Mouse (Mus musculus) liver, adult 2 months (tissue): Measurements from ENCODE around the gene Creb1. TPM values are rescaled to one million over a fixed set of nuclear protein-coding genes. Genes with fewer than 3 reads are reported as not detected.

Source experiments
- DNase-seq: peaks from one replicate; pipeline ENCODE4 v3.0.0-alpha.2; 2011; ENCODE audit warnings: low read depth, low spot score; ENCODE audit errors: extremely low read depth
- H3K27ac ChIP-seq: fragments of 200-500 bp; replicated peaks from 2 replicates; pipeline ENCODE4 v1.5.1; 2012; ENCODE audit warnings: low read depth, mild to moderate bottlenecking, control low read depth, inconsistent platforms, low read length; ENCODE audit not compliant: insufficient read depth
- H3K27me3 ChIP-seq: fragments of 200-500 bp; 2 replicates; pipeline ENCODE4 v1.6.1; 2012; ENCODE audit warnings: mild to moderate bottlenecking, moderate library complexity, low read length, inconsistent platforms; ENCODE audit not compliant: control insufficient read depth, insufficient read depth
- H3K36me3 ChIP-seq: fragments of 200-500 bp; 2 replicates; pipeline ENCODE4 v1.6.1; 2012; ENCODE audit warnings: low read length, inconsistent platforms; ENCODE audit not compliant: control insufficient read depth, insufficient read depth
- H3K4me1 ChIP-seq: fragments of 200-500 bp; 2 replicates; pipeline ENCODE4 v1.6.1; 2011; ENCODE audit warnings: low read length; ENCODE audit not compliant: control insufficient read depth, insufficient read depth
- H3K4me3 ChIP-seq: fragments of 200-500 bp; 2 replicates; pipeline ENCODE4 v1.5.1; 2011; ENCODE audit warnings: low read depth, mild to moderate bottlenecking, control low read depth, low read length, moderate library complexity; ENCODE audit not compliant: insufficient read depth
- H3K79me2 ChIP-seq: fragments of 200-500 bp; 2 replicates; pipeline ENCODE4 v1.6.1; 2012; ENCODE audit warnings: inconsistent platforms, mild to moderate bottlenecking, low read length, moderate library complexity; ENCODE audit not compliant: control insufficient read depth, insufficient read depth
- H3K9ac ChIP-seq: fragments of 200-500 bp; 2 replicates; pipeline ENCODE4 v1.6.1; 2012; ENCODE audit warnings: low read depth, mild to moderate bottlenecking, control low read depth, inconsistent platforms, low read length
- CTCF ChIP-seq: fragments of 200-500 bp; IDR thresholded peaks from 2 replicates; pipeline ENCODE4 v1.5.1; 2011; ENCODE audit warnings: low read depth, low read length, control low read depth
- POLR2A ChIP-seq: fragments of 200-500 bp; IDR thresholded peaks from 2 replicates; pipeline ENCODE4 v1.6.1; 2011; ENCODE audit warnings: low read length, control low read depth; ENCODE audit not compliant: insufficient read depth; ENCODE audit errors: extremely low read depth
- WGBS: fragments of 180-500 bp; shearing (Covaris S2); methylation state at CpG from one replicate; pipeline ENCODE4 v1.1.7; 2018; 5-methylcytosine and 5-hydroxymethylcytosine counted together
- polyA plus RNA-seq: library from polyadenylated mRNA; depleted of rRNA; stranded (reverse); fragments of >200 nt; gene quantifications from 2 replicates; pipeline ENCODE4 v1.2.3, GENCODE M21; 2012
- total RNA-seq: library from RNA; depleted of rRNA; stranded (reverse); fragments of >200 nt; gene quantifications from 2 replicates; pipeline ENCODE4 v1.2.3, GENCODE M21; 2014

Creb1 gene
- total and polyA plus RNA-seq, 2 experiments = 4.8 to 14.3 TPM

GRCm38 (mm10) chr1:64603381-64603780 is 70.9 kb downstream of the Creb1 start:
- Histone ChIP-seq H3K27ac (no peak overlapping the region), H3K27me3 (no peaks in the 10 kb centered on the region), H3K36me3 (peaks cover 30% of the 10 kb centered on the region), H3K4me3 (no peak overlapping the region), H3K9ac (no peak overlapping the region), H3K79me2 (no peaks in the 10 kb centered on the region), H3K4me1 (no peaks in the 10 kb centered on the region)
- DNase-seq = no peak
- WGBS = 85% methylated on average over 5 of the region's 5 CpGs
- TF ChIP-seq POLR2A = no peak
- no peak for TF ChIP-seq CTCF

GRCm38 (mm10) chr1:64609145-64609544 is 76.7 kb downstream of the Creb1 start:
- H3K27me3 ChIP-seq = no peaks in the 10 kb centered on the region
- no peaks in the 10 kb centered on the region for H3K4me1 ChIP-seq
- no peak overlapping the region for H3K27ac ChIP-seq
- TF ChIP-seq CTCF = no peak
- no peak for TF ChIP-seq POLR2A
- H3K4me3 ChIP-seq = no peak overlapping the region
- H3K79me2 ChIP-seq = no peaks in the 10 kb centered on the region; the same call in 1 of the 2 replicates
- H3K36me3 ChIP-seq = peaks cover 22% of the 10 kb centered on the region
- H3K9ac ChIP-seq = no peak overlapping the region
- 88% methylated on average over 4 of the region's 4 CpGs for WGBS
- DNase-seq = no peak

- Histone ChIP-seq H3K27ac (no peak overlapping the region), H3K27me3 (no peaks in the 10 kb centered on the region), H3K9ac (no peak overlapping the region), H3K4me1 (no peaks in the 10 kb centered on the region), H3K4me3 (no peak overlapping the region), H3K36me3 (peaks cover 18% of the 10 kb centered on the region), H3K79me2 (no peaks in the 10 kb centered on the region; the same call in 1 of the 2 replicates)
- no peak for DNase-seq
- 90% methylated on average over 9 of the region's 9 CpGs for WGBS
- TF ChIP-seq CTCF = no peak
- no peak for TF ChIP-seq POLR2A
Observed at GRCm38 (mm10) chr1:64609976-64610375, 77.5 kb downstream of the Creb1 start.

GRCm38 (mm10) chr1:64614311-64614710 is 81.9 kb downstream of the Creb1 start:
- H3K27ac ChIP-seq = no peak overlapping the region
- peaks cover 1% of the 10 kb centered on the region; the same call in 1 of the 2 replicates for H3K4me1 ChIP-seq
- no peak overlapping the region for H3K9ac ChIP-seq
- peaks cover 4% of the 10 kb centered on the region; the same call in 1 of the 2 replicates for H3K36me3 ChIP-seq
- WGBS = 85% methylated on average over 9 of the region's 9 CpGs
- H3K27me3 ChIP-seq = no peaks in the 10 kb centered on the region
- no peaks in the 10 kb centered on the region; the same call in 1 of the 2 replicates for H3K79me2 ChIP-seq
- H3K4me3 ChIP-seq = no peak overlapping the region
- TF ChIP-seq CTCF (no peak), POLR2A (no peak)
- DNase-seq = no peak

GRCm38 (mm10) chr1:64614801-64615345 is 82.4 kb downstream of the Creb1 start:
- Histone ChIP-seq H3K9ac (no peak overlapping the region), H3K27ac (no peak overlapping the region), H3K79me2 (no peaks in the 10 kb centered on the region; the same call in 1 of the 2 replicates), H3K4me3 (no peak overlapping the region), H3K27me3 (no peaks in the 10 kb centered on the region), H3K36me3 (peaks cover 1% of the 10 kb centered on the region; the same call in 1 of the 2 replicates), H3K4me1 (peaks cover 1% of the 10 kb centered on the region; the same call in 1 of the 2 replicates)
- DNase-seq = no peak
- WGBS = 90% methylated on average over 10 of the region's 10 CpGs
- TF ChIP-seq CTCF = no peak

- Histone ChIP-seq H3K4me1 (peaks cover 1% of the 10 kb centered on the region; the same call in 1 of the 2 replicates), H3K79me2 (no peaks in the 10 kb centered on the region; the same call in 1 of the 2 replicates), H3K9ac (no peak overlapping the region), H3K27ac (no peak overlapping the region), H3K4me3 (no peak overlapping the region), H3K27me3 (no peaks in the 10 kb centered on the region), H3K36me3 (no peaks in the 10 kb centered on the region)
- TF ChIP-seq CTCF = no peak
- no peak for TF ChIP-seq POLR2A
- 86% methylated on average over 11 of the region's 11 CpGs for WGBS
- no peak for DNase-seq
Observed at GRCm38 (mm10) chr1:64615531-64615991, 83.1 kb downstream of the Creb1 start.
